In genomic region chr14:34120016-34120910, GRCm38 (mm10) we compare ENCODE assay signal across 17 mouse cellular contexts. TPM values are rescaled to one million over a fixed set of nuclear protein-coding genes. Genes with fewer than 3 reads are reported as not detected.
"Had no signal": no experiment of that assay in that cellular context is flagged by ENCODE, and none has a peak within 500 bp of the region (broad histone marks: within the 10 kb centered on the region; RNA-seq: fewer than 3 reads in every experiment).

No protein-coding gene starts in this region.

- H3K27ac ChIP-seq: limb, embryonic 15.5 days; liver, embryonic 14.5 days; midbrain, embryonic 15.5 days; stomach, postnatal 0 days had no signal

- DNase-seq: kidney, adult 11 months; kidney, postnatal 10 days; layer of hippocampus, adult 9-11 months; layer of hippocampus, postnatal 36 days; lung, adult 18-20 months; thymus, adult 2 months; thymus, postnatal 25 days had no signal

- H3K36me3 ChIP-seq: limb, embryonic 15.5 days; midbrain, embryonic 15.5 days had no signal

- ATAC-seq: midbrain, embryonic 15.5 days had no signal

- H3K9ac ChIP-seq: limb, embryonic 15.5 days; liver, embryonic 14.5 days; midbrain, embryonic 15.5 days had no signal

- H3K9me3 ChIP-seq: limb, embryonic 15.5 days; midbrain, embryonic 15.5 days had no signal

- H3K4me2 ChIP-seq: limb, embryonic 15.5 days; midbrain, embryonic 15.5 days had no signal

- H3K27me3 ChIP-seq: limb, embryonic 15.5 days; midbrain, embryonic 15.5 days had no signal

- H3K4me3 ChIP-seq: limb, embryonic 15.5 days; midbrain, embryonic 15.5 days had no signal

- H3K4me1 ChIP-seq: limb, embryonic 15.5 days; midbrain, embryonic 15.5 days had no signal

RNA-seq across cellular contexts. Expression of gene A630023A22Rik, which starts 17.7 kb away (rescaled TPM):
- total RNA-seq: layer of hippocampus, adult 18-20 months; layer of hippocampus, postnatal 36 days; left cerebral cortex, adult 8-10 months; left cerebral cortex, postnatal 25 days; monocyte, adult 5-6 weeks; neutrophil, adult 5-6 weeks had no signal
- polyA plus RNA-seq: limb, embryonic 11.5 days; liver, embryonic 14.5 days; midbrain, embryonic 15.5 days; thymus, adult 2 months had no signal

RNA-seq across cellular contexts. Expression of gene Npy4r, which starts 32.0 kb away (rescaled TPM):
- total RNA-seq: layer of hippocampus, adult 18-20 months; layer of hippocampus, postnatal 36 days; left cerebral cortex, adult 8-10 months; left cerebral cortex, postnatal 25 days; monocyte, adult 5-6 weeks; neutrophil, adult 5-6 weeks had no signal
- polyA plus RNA-seq: limb, embryonic 11.5 days; limb, embryonic 15.5 days had no signal
